Comparison of ENCODE assay signal across 11 mouse cellular contexts in genomic region chr5:66497479-66498087, GRCm38 (mm10).
DNase-seq lines count a peak whose midpoint lies in the region; ATAC-seq lines count a peak whose summit lies in the region.
"Had no signal": no experiment of that assay in that cellular context is flagged by ENCODE, and none has a peak within 500 bp of the region (broad histone marks: within the 10 kb centered on the region; RNA-seq: fewer than 3 reads in every experiment).

No protein-coding gene starts in this region.

- WGBS in hindbrain, embryonic 15.5 days, result 48% methylated on average over 14 of the region's 14 CpGs
- WGBS in hindbrain, embryonic 16.5 days, result 49% methylated on average over 14 of the region's 14 CpGs
- WGBS in limb, embryonic 12.5 days, result 43% methylated on average over 14 of the region's 14 CpGs

- H3K27ac ChIP-seq in hindbrain, embryonic 15.5 days (replicated peaks), result 0 out of 2 replicates have a peak overlapping the region, but pooled peaks have one; percentile 15
- no peak overlapping the region for H3K27ac ChIP-seq in hindbrain, embryonic 16.5 days (ENCODE audit: low read depth, low read length)
- H3K27ac ChIP-seq in limb, embryonic 12.5 days, result peak overlapping the region; percentile 8; the same call in 1 of the 2 replicates
- H3K27ac ChIP-seq: forebrain, embryonic 13.5 days; liver, embryonic 13.5 days; midbrain, embryonic 15.5 days had no signal

- H3K4me3 ChIP-seq in hindbrain, embryonic 15.5 days, result no peak overlapping the region
- H3K4me3 ChIP-seq in hindbrain, embryonic 16.5 days (ENCODE audit: low read length), result no peak overlapping the region
- H3K4me3 ChIP-seq in limb, embryonic 12.5 days (replicated peaks), result no peak overlapping the region
- H3K4me3 ChIP-seq: forebrain, embryonic 13.5 days; liver, embryonic 13.5 days; midbrain, embryonic 15.5 days had no signal

- no peak overlapping the region for H3K4me2 ChIP-seq in hindbrain, embryonic 15.5 days
- H3K4me2 ChIP-seq in hindbrain, embryonic 16.5 days (ENCODE audit: low read length), result no peak overlapping the region
- no peak overlapping the region; the same call in 1 of the 2 replicates for H3K4me2 ChIP-seq in limb, embryonic 12.5 days
- H3K4me2 ChIP-seq: forebrain, embryonic 13.5 days; liver, embryonic 13.5 days; midbrain, embryonic 15.5 days had no signal

- H3K9me3 ChIP-seq in hindbrain, embryonic 15.5 days, result no peaks in the 10 kb centered on the region
- H3K9me3 ChIP-seq in hindbrain, embryonic 16.5 days (ENCODE audit: control insufficient read depth, low read length), result no peaks in the 10 kb centered on the region
- H3K9me3 ChIP-seq in limb, embryonic 12.5 days, result no peaks in the 10 kb centered on the region; the same call in 1 of the 2 replicates
- H3K9me3 ChIP-seq: forebrain, embryonic 13.5 days; liver, embryonic 13.5 days; midbrain, embryonic 15.5 days had no signal

- H3K27me3 ChIP-seq in hindbrain, embryonic 15.5 days, result no peaks in the 10 kb centered on the region
- H3K27me3 ChIP-seq in hindbrain, embryonic 16.5 days (replicated peaks; ENCODE audit: control insufficient read depth, insufficient read depth, low read length), result no peaks in the 10 kb centered on the region
- no peaks in the 10 kb centered on the region for H3K27me3 ChIP-seq in limb, embryonic 12.5 days
- H3K27me3 ChIP-seq: forebrain, embryonic 13.5 days; liver, embryonic 13.5 days; midbrain, embryonic 15.5 days had no signal

- peaks cover 28% of the 10 kb centered on the region for H3K4me1 ChIP-seq in hindbrain, embryonic 15.5 days (replicated peaks)
- peaks cover 7% of the 10 kb centered on the region for H3K4me1 ChIP-seq in hindbrain, embryonic 16.5 days (ENCODE audit: control insufficient read depth, insufficient read depth, low read depth, low read length)
- H3K4me1 ChIP-seq in limb, embryonic 12.5 days (replicated peaks), result peaks cover 43% of the 10 kb centered on the region

- peak; percentile 28; the same call in 1 of the 2 replicates for ATAC-seq in hindbrain, embryonic 15.5 days (ENCODE audit: low FRiP score, low read depth)
- no peak for ATAC-seq in hindbrain, embryonic 16.5 days
- no peak for ATAC-seq in limb, embryonic 12.5 days (ENCODE audit: insufficient number of reproducible peaks, insufficient read depth, low FRiP score, low TSS enrichment, low read depth)
- ATAC-seq in frontal cortex, adult (ENCODE audit: low TSS enrichment), result no peak
- ATAC-seq: forebrain, embryonic 13.5 days; midbrain, embryonic 15.5 days had no signal

- no peaks in the 10 kb centered on the region for H3K36me3 ChIP-seq in hindbrain, embryonic 15.5 days
- no peaks in the 10 kb centered on the region for H3K36me3 ChIP-seq in hindbrain, embryonic 16.5 days (ENCODE audit: control insufficient read depth, insufficient read depth, low read length)
- H3K36me3 ChIP-seq in limb, embryonic 12.5 days, result no peaks in the 10 kb centered on the region
- H3K36me3 ChIP-seq: liver, embryonic 13.5 days; midbrain, embryonic 15.5 days had no signal

- H3K9ac ChIP-seq in hindbrain, embryonic 15.5 days, result no peak overlapping the region
- no peak overlapping the region for H3K9ac ChIP-seq in hindbrain, embryonic 16.5 days (ENCODE audit: low read depth, low read length)
- H3K9ac ChIP-seq in limb, embryonic 12.5 days (replicated peaks), result no peak overlapping the region
- H3K9ac ChIP-seq: forebrain, embryonic 13.5 days; liver, embryonic 13.5 days; midbrain, embryonic 15.5 days had no signal

- peak; percentile 25 for DNase-seq in NIH3T3 (ENCODE audit: low read depth)
- peak; percentile 79 for DNase-seq in kidney, adult 18-20 months
- DNase-seq in gastrocnemius, postnatal 25 days, result no peak
- no peak for DNase-seq in urinary bladder, postnatal 14 days (ENCODE audit: low spot score)
- DNase-seq: liver, embryonic 13.5 days had no signal

Comparison
In these comparisons a context has a peak if more than half of its experiments do, and no peak if none do; other contexts are left out.
1. DNase-seq: peak in NIH3T3 (single experiment) and kidney, adult 18-20 months (single experiment); none in gastrocnemius, postnatal 25 days (single experiment) and urinary bladder, postnatal 14 days (single experiment).